Mouse (Mus musculus): ENCODE results near the gene Adgra3. TPM values are rescaled to one million over a fixed set of nuclear protein-coding genes. Genes with fewer than 3 reads are reported as not detected.

Gene Adgra3
- 42.9 and 44.7 TPM in 2 replicates for polyA plus RNA-seq (2014; fragmentation: Nextera tagmentation; extraction: Ambion mirVana)

DNA sequence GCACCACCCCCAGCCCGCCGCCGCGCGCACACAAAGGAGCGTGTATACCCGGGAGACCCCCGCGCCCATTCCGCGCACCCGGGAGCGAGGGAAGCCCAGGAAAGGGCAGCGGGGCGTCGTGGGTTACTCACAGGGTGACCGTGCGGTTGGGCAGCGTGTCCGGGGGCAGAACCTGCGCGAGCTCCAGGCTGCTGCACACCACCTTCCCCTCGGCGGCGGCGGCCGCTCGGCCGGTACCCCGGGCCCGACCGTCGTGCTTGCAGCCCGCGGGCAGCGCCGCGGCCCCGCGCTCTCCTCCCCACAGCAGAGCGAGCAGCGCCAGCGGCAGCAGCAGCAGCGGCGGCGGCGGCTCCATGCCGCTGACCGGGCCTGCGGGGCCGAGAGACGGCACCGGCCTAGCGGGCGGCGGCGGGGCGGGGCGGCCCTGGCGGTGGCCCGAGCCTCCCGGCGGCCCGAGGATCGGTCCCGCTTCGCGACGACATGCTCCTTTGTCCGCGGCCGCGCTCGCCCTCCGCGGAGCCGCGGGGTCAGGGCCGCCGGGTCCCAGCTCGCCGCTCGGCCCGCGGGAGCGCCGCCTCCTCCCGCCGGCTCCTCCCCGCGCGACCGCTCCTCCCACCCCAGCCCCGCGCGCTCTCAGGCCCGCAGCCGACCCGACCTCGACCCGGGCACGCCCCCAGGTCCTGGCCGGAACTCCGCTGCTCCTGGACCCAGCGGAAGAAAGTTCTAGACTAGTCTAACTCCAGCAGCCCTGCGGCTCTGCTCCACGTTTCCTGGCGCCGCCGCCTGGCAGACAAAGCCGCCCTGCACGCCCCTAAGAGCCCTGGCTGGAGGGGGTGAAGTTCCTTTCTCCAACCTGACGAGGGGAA, at the start of gene Adgra3:
TSS of gene Adgra3 (minus strand) at position 586 of the 866 bp plus-strand sequence.
- H3K4me1 ChIP-seq (replicated peaks; ENCODE audit: control insufficient read depth, insufficient read depth, low read length) = peaks cover 5% of the 10 kb centered on the region; the same call in 1 of the 2 replicates
- peak within 1 kb of the TSS; percentile 66 for H3K4me2 ChIP-seq (ENCODE audit: low read depth, low read length, severe bottlenecking)
- H3K27me3 ChIP-seq (ENCODE audit: control insufficient read depth, insufficient read depth, low read length) = no peaks in the 10 kb centered on the region
- H3K9ac ChIP-seq (ENCODE audit: low read length) = peak within 1 kb of the TSS; percentile 99
- no peaks in the 10 kb centered on the region for H3K36me3 ChIP-seq (ENCODE audit: control insufficient read depth, insufficient read depth, low read length)
- DNase-seq (ENCODE audit: low spot score) (peak; percentile 91), ATAC-seq (replicated peaks; ENCODE audit: low FRiP score) (peak; percentile 93)
- H3K4me3 ChIP-seq (ENCODE audit: low read depth, low read length) = peak within 1 kb of the TSS; percentile 90
- peak within 1 kb of the TSS; percentile 76 for H3K27ac ChIP-seq (ENCODE audit: low read depth, low read length)
- under 1% methylated on average over 72 of the region's 113 CpGs for WGBS
- H3K9me3 ChIP-seq (ENCODE audit: control insufficient read depth, low read length) = no peaks in the 10 kb centered on the region

DNA sequence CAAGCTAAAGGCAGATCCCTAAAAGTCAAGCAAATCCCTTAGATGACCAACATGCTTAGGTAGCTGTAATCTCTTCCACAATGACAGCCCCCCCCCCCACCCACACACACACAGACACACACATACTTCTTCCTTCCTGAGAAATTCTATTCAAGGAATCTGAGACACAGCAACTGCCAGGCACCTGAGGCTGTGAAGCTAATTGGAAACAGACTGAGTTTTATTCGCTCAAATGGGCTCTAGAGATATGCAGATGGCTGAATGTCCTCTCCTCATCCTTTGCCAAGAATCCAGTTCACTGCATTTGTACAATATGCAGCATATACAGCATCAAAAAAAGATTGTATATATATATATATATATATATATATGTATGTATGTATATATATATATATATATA, 24.6 kb upstream of the Adgra3 start:
- Histone ChIP-seq H3K36me3 (ENCODE audit: control insufficient read depth, insufficient read depth, low read length) (no peaks in the 10 kb centered on the region), H3K4me1 (replicated peaks; ENCODE audit: control insufficient read depth, insufficient read depth, low read length) (no peaks in the 10 kb centered on the region), H3K9me3 (ENCODE audit: control insufficient read depth, low read length) (no peaks in the 10 kb centered on the region), H3K27ac (ENCODE audit: low read depth, low read length) (no peak overlapping the region), H3K9ac (ENCODE audit: low read length) (no peak overlapping the region), H3K4me2 (ENCODE audit: low read depth, low read length, severe bottlenecking) (no peak overlapping the region), H3K4me3 (ENCODE audit: low read depth, low read length) (no peak overlapping the region), H3K27me3 (ENCODE audit: control insufficient read depth, insufficient read depth, low read length) (no peaks in the 10 kb centered on the region)
- WGBS = 69% methylated on average over 1 of the region's 1 CpGs
- no peak for DNase-seq (ENCODE audit: low spot score)
- ATAC-seq (replicated peaks; ENCODE audit: low FRiP score) = no peak

DNA sequence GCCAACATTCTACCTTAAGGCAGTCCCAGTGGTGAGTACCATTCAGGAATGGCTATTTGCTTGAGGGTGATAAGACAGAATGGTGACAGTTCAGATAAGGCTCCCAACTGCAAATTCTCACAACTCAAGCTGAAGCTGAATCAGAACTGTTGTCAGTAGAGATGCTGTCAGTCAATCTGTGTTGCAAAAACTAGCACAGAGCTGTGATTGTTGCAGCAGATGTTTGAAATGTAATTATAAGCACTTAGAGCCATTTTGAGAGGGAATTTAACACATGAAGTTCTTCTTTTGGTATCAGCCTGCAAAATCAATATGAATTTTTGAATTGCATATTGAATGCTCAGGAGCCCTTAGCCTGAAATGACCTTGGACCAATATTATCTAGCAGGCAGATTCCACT, 15.4 kb upstream of the Adgra3 start:
- Histone ChIP-seq H3K9me3 (ENCODE audit: control insufficient read depth, low read length) (no peaks in the 10 kb centered on the region), H3K9ac (ENCODE audit: low read length) (no peak overlapping the region), H3K27me3 (ENCODE audit: control insufficient read depth, insufficient read depth, low read length) (no peaks in the 10 kb centered on the region), H3K4me2 (ENCODE audit: low read depth, low read length, severe bottlenecking) (no peak overlapping the region), H3K4me1 (replicated peaks; ENCODE audit: control insufficient read depth, insufficient read depth, low read length) (no peaks in the 10 kb centered on the region), H3K27ac (ENCODE audit: low read depth, low read length) (no peak overlapping the region), H3K36me3 (ENCODE audit: control insufficient read depth, insufficient read depth, low read length) (no peaks in the 10 kb centered on the region), H3K4me3 (ENCODE audit: low read depth, low read length) (no peak overlapping the region)
- ATAC-seq (replicated peaks; ENCODE audit: low FRiP score) (no peak), DNase-seq (ENCODE audit: low spot score) (no peak)

DNA sequence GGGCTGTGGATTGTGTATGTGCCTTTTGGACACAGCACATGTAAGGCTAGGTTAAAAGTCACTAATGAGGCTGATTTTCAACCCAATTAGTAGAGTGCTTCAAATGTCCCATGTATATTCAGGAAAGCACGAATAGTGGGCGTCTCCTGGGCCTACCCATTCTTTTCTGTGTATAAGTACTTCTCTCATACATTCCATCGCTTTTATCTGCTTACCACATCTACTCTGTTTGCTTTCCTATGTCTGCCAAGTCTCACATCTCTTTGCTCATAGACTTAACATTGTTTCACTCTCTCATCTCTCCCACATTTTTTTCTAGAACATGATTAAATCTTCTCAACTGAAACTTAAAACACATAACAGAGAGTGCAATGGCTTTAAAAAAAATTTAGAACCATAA, 5.4 kb upstream of the Adgra3 start:
- Histone ChIP-seq H3K27me3 (ENCODE audit: control insufficient read depth, insufficient read depth, low read length) (no peaks in the 10 kb centered on the region), H3K27ac (ENCODE audit: low read depth, low read length) (no peak overlapping the region), H3K9me3 (ENCODE audit: control insufficient read depth, low read length) (no peaks in the 10 kb centered on the region), H3K9ac (ENCODE audit: low read length) (no peak overlapping the region), H3K36me3 (ENCODE audit: control insufficient read depth, insufficient read depth, low read length) (no peaks in the 10 kb centered on the region), H3K4me1 (replicated peaks; ENCODE audit: control insufficient read depth, insufficient read depth, low read length) (no peaks in the 10 kb centered on the region), H3K4me3 (ENCODE audit: low read depth, low read length) (no peak overlapping the region), H3K4me2 (ENCODE audit: low read depth, low read length, severe bottlenecking) (no peak overlapping the region)
- DNase-seq (ENCODE audit: low spot score) (no peak), ATAC-seq (replicated peaks; ENCODE audit: low FRiP score) (no peak)
- 84% methylated on average over 3 of the region's 3 CpGs for WGBS

DNA sequence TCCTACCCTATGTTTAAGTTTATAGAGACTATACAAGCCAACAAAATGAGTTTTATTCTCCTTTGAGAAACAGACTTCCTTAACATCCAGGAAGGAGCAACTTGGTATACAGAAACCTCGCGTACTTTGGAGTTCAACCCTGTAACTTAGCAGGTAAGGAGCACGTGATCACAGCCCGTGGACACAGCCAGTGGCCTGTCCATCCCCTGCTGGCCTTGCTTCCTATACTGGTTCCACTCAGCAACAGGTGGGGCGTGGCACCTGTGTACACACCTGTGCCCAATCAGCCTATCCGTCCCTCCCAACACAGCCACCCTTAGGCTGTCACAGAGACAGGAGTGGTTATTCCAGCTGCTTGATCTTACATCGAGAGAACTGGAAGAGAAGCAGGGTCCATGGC, 780 bp upstream of the Adgra3 start:
- Histone ChIP-seq H3K27ac (ENCODE audit: low read depth, low read length) (no peak overlapping the region), H3K4me3 (ENCODE audit: low read depth, low read length) (no peak overlapping the region), H3K27me3 (ENCODE audit: control insufficient read depth, insufficient read depth, low read length) (no peaks in the 10 kb centered on the region), H3K4me2 (ENCODE audit: low read depth, low read length, severe bottlenecking) (no peak overlapping the region), H3K36me3 (ENCODE audit: control insufficient read depth, insufficient read depth, low read length) (no peaks in the 10 kb centered on the region), H3K9ac (ENCODE audit: low read length) (no peak overlapping the region), H3K4me1 (replicated peaks; ENCODE audit: control insufficient read depth, insufficient read depth, low read length) (peaks cover 5% of the 10 kb centered on the region; the same call in 1 of the 2 replicates), H3K9me3 (ENCODE audit: control insufficient read depth, low read length) (no peaks in the 10 kb centered on the region)
- WGBS = 92% methylated on average over 7 of the region's 7 CpGs
- ATAC-seq (replicated peaks; ENCODE audit: low FRiP score) (no peak), DNase-seq (ENCODE audit: low spot score) (peak; percentile 57)

DNA sequence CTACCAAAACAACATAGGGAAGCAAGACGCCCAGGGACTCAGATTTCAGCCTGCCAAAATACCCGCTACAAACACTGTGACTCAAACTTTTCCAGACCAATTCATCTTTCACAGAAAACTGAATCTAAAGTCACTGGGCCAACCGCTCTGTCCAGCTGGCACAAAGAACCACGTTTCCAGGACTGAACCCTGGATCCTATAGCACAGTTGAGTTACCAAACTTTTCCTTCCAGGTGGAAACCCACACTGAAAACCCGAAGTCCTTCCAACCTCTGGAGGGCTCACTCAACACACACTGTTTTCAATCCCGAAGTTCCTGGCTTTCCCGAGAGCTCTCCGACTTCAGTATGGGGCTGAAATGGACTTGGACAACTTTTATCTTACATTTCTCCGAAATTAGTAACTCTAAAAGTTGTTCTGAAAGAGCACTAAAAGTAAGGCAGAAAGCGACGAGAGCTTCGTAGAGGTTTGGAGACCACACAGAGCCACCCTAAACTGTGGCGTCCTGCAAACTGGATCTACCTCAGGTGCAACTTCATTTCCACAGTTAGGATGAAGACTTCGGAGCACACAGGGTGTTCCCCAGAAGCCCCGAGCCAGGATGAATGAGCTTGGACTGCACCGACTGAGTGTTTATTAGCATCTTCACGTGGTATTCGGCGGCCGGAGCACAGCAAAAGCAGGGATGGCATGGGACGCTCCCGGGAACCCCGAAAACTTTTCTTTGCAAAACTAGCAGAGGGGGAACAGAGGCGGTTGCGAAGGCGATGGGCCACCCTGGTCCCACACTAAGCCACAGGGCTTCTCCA, 990 bp downstream of the Adgra3 start:
- DNase-seq (ENCODE audit: low spot score) = peak; percentile 54

DNA sequence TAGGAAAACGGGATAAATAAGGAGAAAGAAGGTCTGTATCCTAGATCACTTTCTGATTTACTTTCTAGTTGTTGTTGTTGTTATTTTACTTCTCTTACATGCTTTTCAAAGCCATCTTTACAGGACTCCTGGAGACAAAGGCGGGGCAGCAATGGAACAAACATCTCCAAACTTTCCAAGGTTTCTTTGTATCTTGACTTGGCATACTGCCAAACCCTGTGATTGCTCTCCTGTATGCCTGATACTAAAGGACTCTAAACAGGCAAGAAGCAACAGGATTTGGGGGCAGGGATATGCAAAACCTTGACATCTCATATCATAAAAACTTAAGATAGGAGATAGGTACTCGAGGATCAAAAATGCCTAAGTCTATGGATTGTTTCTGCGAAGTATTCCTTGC, 6.3 kb downstream of the Adgra3 start:
- no peaks in the 10 kb centered on the region for H3K27me3 ChIP-seq (ENCODE audit: control insufficient read depth, insufficient read depth, low read length)
- no peak overlapping the region for H3K9ac ChIP-seq (ENCODE audit: low read length)
- WGBS = 78% methylated on average over 4 of the region's 4 CpGs
- no peak overlapping the region for H3K4me2 ChIP-seq (ENCODE audit: low read depth, low read length, severe bottlenecking)
- ATAC-seq (replicated peaks; ENCODE audit: low FRiP score) = peak; percentile 37; the same call in 1 of the 2 replicates
- H3K4me1 ChIP-seq (replicated peaks; ENCODE audit: control insufficient read depth, insufficient read depth, low read length) = peaks cover 12% of the 10 kb centered on the region
- H3K27ac ChIP-seq (ENCODE audit: low read depth, low read length) = no peak overlapping the region
- H3K36me3 ChIP-seq (ENCODE audit: control insufficient read depth, insufficient read depth, low read length) = no peaks in the 10 kb centered on the region
- H3K4me3 ChIP-seq (ENCODE audit: low read depth, low read length) = no peak overlapping the region
- H3K9me3 ChIP-seq (ENCODE audit: control insufficient read depth, low read length) = no peaks in the 10 kb centered on the region
- DNase-seq (ENCODE audit: low spot score) = no peak

More for the DNA sequence above, 990 bp downstream of the Adgra3 start:
- H3K9me3 ChIP-seq (ENCODE audit: control insufficient read depth, low read length) = no peaks in the 10 kb centered on the region
- H3K27ac ChIP-seq (ENCODE audit: low read depth, low read length) = peak overlapping the region; percentile 76
- H3K36me3 ChIP-seq (ENCODE audit: control insufficient read depth, insufficient read depth, low read length) = no peaks in the 10 kb centered on the region
- ATAC-seq (replicated peaks; ENCODE audit: low FRiP score) = no peak
- peak overlapping the region; percentile 90 for H3K4me3 ChIP-seq (ENCODE audit: low read depth, low read length)
- H3K4me1 ChIP-seq (replicated peaks; ENCODE audit: control insufficient read depth, insufficient read depth, low read length) = peaks cover 5% of the 10 kb centered on the region; the same call in 1 of the 2 replicates
- 2% methylated on average over 26 of the region's 26 CpGs for WGBS
- no peaks in the 10 kb centered on the region for H3K27me3 ChIP-seq (ENCODE audit: control insufficient read depth, insufficient read depth, low read length)
- H3K4me2 ChIP-seq (ENCODE audit: low read depth, low read length, severe bottlenecking) = peak overlapping the region; percentile 66
- H3K9ac ChIP-seq (ENCODE audit: low read length) = peak overlapping the region; percentile 99

DNA sequence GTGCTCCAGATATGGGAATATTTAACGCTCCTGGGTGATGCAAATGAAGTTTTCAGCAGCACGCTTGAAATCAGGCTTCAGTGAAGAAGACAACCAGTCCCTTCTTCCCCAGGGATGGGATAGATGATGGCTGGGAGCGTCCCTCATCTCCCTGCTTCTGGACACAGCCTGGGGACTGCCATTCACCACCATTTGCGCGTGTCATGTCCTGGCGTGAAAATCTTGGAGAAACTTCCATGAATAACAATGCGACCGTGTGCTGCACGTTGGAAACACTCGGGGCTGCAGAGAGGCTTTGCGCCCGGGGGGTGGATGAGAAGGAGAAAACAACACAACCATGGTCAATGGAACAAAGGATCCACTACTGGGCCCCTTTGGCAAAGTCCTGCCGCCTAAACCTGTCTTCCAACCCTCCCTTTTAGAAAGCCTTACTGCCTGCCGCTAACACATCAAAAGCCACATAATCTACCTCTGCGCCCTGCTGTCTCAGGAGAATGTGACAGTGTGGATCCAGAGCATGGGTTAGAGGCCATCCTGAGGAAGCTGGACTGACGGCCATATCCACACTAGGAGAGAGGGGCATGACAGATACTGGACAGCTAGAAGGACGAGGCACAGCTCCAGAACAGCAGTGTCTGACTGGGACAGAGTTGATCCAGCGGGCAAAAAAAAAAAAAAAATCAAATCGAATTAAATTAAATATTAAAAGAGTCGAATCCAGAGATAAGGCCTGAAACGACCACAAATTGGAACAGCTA, 8.0 kb downstream of the Adgra3 start:
- no peaks in the 10 kb centered on the region for H3K27me3 ChIP-seq (ENCODE audit: control insufficient read depth, insufficient read depth, low read length)
- no peaks in the 10 kb centered on the region for H3K9me3 ChIP-seq (ENCODE audit: control insufficient read depth, low read length)
- H3K9ac ChIP-seq (ENCODE audit: low read length) = no peak overlapping the region
- WGBS = 42% methylated on average over 21 of the region's 21 CpGs
- ATAC-seq (replicated peaks; ENCODE audit: low FRiP score) = no peak
- no peak overlapping the region for H3K27ac ChIP-seq (ENCODE audit: low read depth, low read length)
- H3K4me3 ChIP-seq (ENCODE audit: low read depth, low read length) = no peak overlapping the region
- H3K4me2 ChIP-seq (ENCODE audit: low read depth, low read length, severe bottlenecking) = no peak overlapping the region
- H3K36me3 ChIP-seq (ENCODE audit: control insufficient read depth, insufficient read depth, low read length) = no peaks in the 10 kb centered on the region
- no peak for DNase-seq (ENCODE audit: low spot score)
- H3K4me1 ChIP-seq (replicated peaks; ENCODE audit: control insufficient read depth, insufficient read depth, low read length) = peaks cover 9% of the 10 kb centered on the region; the same call in 1 of the 2 replicates

Measured in forebrain, embryonic 11.5 days (tissue).